10 mouse cellular contexts compared by ENCODE assay signal in the genomic region with DNA sequence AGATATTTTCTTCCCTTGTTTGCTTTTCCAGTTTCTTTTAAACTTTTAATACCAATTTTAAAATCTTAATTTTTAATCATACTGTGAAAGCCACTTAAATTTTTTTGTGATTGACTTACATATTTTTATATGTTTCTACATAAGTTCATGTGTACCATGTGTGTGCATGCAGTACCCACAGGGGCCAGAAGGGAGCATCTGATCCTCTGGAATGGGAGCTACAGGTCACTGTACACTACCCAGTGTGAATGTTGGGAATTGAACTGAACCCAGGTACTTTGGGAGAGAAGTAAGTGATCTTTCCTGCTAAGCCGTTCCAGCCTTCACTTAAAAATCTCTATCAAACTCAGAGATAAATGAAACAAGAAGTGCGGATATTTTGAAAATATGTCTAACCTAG.
DNase-seq lines count a peak whose midpoint lies in the region; ATAC-seq and TF ChIP-seq lines count a peak whose summit lies in the region.
"Had no signal": no experiment of that assay in that cellular context is flagged by ENCODE, and none has a peak within 500 bp of the region (broad histone marks: within the 10 kb centered on the region; RNA-seq: fewer than 3 reads in every experiment).

No protein-coding gene starts in this region.

- ATAC-seq in lung, embryonic 14.5 days (ENCODE audit: insufficient read depth) = no peak
- ATAC-seq: liver, embryonic 12.5 days had no signal

- H3K9ac ChIP-seq in lung, embryonic 14.5 days = no peak overlapping the region
- no peak overlapping the region for H3K9ac ChIP-seq in ES-E14 (ENCODE audit: insufficient read depth, low read depth, low read length, poor library complexity, severe bottlenecking)
- H3K9ac ChIP-seq: embryonic facial prominence, embryonic 15.5 days; liver, embryonic 12.5 days had no signal

- H3K4me3 ChIP-seq in lung, embryonic 14.5 days (ENCODE audit: low read depth, low read length) = no peak overlapping the region
- no peak overlapping the region for H3K4me3 ChIP-seq in ES-E14 (ENCODE audit: insufficient read depth in 1 of 2, low read depth in 1 of 2, low read length in 2 of 2, poor library complexity in 1 of 2, severe bottlenecking in 1 of 2)
- H3K4me3 ChIP-seq: embryonic facial prominence, embryonic 15.5 days; liver, embryonic 12.5 days had no signal

- no peak overlapping the region for H3K4me2 ChIP-seq in lung, embryonic 14.5 days
- H3K4me2 ChIP-seq: embryonic facial prominence, embryonic 15.5 days; liver, embryonic 12.5 days had no signal

- H3K27ac ChIP-seq in lung, embryonic 14.5 days (ENCODE audit: low read depth) = no peak overlapping the region
- H3K27ac ChIP-seq in ES-E14 (ENCODE audit: insufficient read depth, low read depth, low read length, poor library complexity, severe bottlenecking) = no peak overlapping the region
- H3K27ac ChIP-seq: embryonic facial prominence, embryonic 15.5 days; liver, embryonic 12.5 days had no signal

- peak; percentile 54 for TF ChIP-seq CTCF in lung, embryonic 14.5 days (IDR thresholded peaks at IDR 0.05; ENCODE audit: low read depth)

- H3K4me1 ChIP-seq in lung, embryonic 14.5 days (ENCODE audit: insufficient read depth) = 0 out of 2 replicates have a peak, but pooled peaks cover 5% of the 10 kb centered on the region
- H3K4me1 ChIP-seq in ES-E14 (ENCODE audit: control insufficient read depth in 2 of 2, insufficient read depth in 2 of 2, low read length in 2 of 2, poor library complexity in 1 of 2) = no peaks in the 10 kb centered on the region
- H3K4me1 ChIP-seq: liver, embryonic 12.5 days had no signal

- no peaks in the 10 kb centered on the region for H3K27me3 ChIP-seq in lung, embryonic 14.5 days (ENCODE audit: insufficient read depth, low read length)
- H3K27me3 ChIP-seq: embryonic facial prominence, embryonic 15.5 days; liver, embryonic 12.5 days had no signal

- H3K36me3 ChIP-seq in lung, embryonic 14.5 days (ENCODE audit: insufficient read depth) = no peaks in the 10 kb centered on the region
- H3K36me3 ChIP-seq in ES-E14 (ENCODE audit: control insufficient read depth, insufficient read depth, low read length, poor library complexity, severe bottlenecking) = no peaks in the 10 kb centered on the region
- H3K36me3 ChIP-seq: embryonic facial prominence, embryonic 15.5 days; liver, embryonic 12.5 days had no signal

- in situ Hi-C loops in ES-E14 (cut with MboI; ENCODE audit: low sequenced_read_pairs in 2 of 2, unreplicated experiment in 2 of 2) = no loop called here

- peak; percentile 30 for DNase-seq in heart, postnatal 4 days
- no peak for DNase-seq in heart, adult 11 months
- peak; percentile 11 for DNase-seq in lung, embryonic 14.5 days
- DNase-seq in lung, postnatal 25 days (ENCODE audit: low spot score) = no peak
- DNase-seq in ES-E14 (ENCODE audit: low read depth, low spot score) = peak; percentile 29
- peak; percentile 1 for DNase-seq in c-Kit-positive CD71-positive TER-119-positive erythroid progenitor cells, embryonic 14.5 days (ENCODE audit: low spot score)
- no peak for DNase-seq in adipocyte (ENCODE audit: low spot score)
- DNase-seq in cerebellum, adult 11-12 months = no peak

- 88% methylated on average over 2 of the region's 2 CpGs for WGBS in lung, embryonic 14.5 days

- H3K9me3 ChIP-seq in lung, embryonic 14.5 days (ENCODE audit: low read depth, low read length) = no peaks in the 10 kb centered on the region; the same call in 1 of the 2 replicates
- H3K9me3 ChIP-seq in ES-E14 (ENCODE audit: control insufficient read depth, insufficient read depth, low read depth, low read length) = no peaks in the 10 kb centered on the region
- H3K9me3 ChIP-seq: embryonic facial prominence, embryonic 15.5 days; liver, embryonic 12.5 days had no signal

TF ChIP-seq in ES-E14, 5 proteins besides CTCF, POLR2A, EP300 and RAD21:
- no peak for TF ChIP-seq ZNF384 (IDR thresholded peaks at IDR 0.05; ENCODE audit: low read depth, low read length)
- no peak for TF ChIP-seq HCFC1 (IDR thresholded peaks at IDR 0.05; ENCODE audit: borderline replicate concordance, insufficient read depth, low read length)
- TF ChIP-seq CHD2 (IDR thresholded peaks at IDR 0.05; ENCODE audit: low read depth, low read length) = no peak
- no peak for TF ChIP-seq MAFK (IDR thresholded peaks at IDR 0.05; ENCODE audit: insufficient read depth, low read depth, low read length)
- TF ChIP-seq ZC3H11A (IDR thresholded peaks at IDR 0.05; ENCODE audit: borderline replicate concordance, low read depth, low read length) = peak; percentile 81

Comparison
In these comparisons a context has a peak if more than half of its experiments do, and no peak if none do; other contexts are left out.
1. DNase-seq: peak in heart, postnatal 4 days (single experiment), lung, embryonic 14.5 days (single experiment), ES-E14 (single experiment) and c-Kit-positive CD71-positive TER-119-positive erythroid progenitor cells, embryonic 14.5 days (single experiment); none in heart, adult 11 months (single experiment), lung, postnatal 25 days (single experiment), adipocyte (single experiment) and cerebellum, adult 11-12 months (single experiment).